Mouse (Mus musculus) gastrocnemius, postnatal 25 days (tissue): ENCODE results near the gene Gm5728. TPM values are rescaled to one million over a fixed set of nuclear protein-coding genes. Genes with fewer than 3 reads are reported as not detected.
"Not testable (repeated sequence)": the region's sequence is repeated elsewhere in the genome, so short reads cannot be mapped to it uniquely, and the experiment has no call there.

Source experiments
- DNase-seq: peaks from one replicate; pipeline ENCODE4 v3.0.0; 2022
- long read RNA-seq, 2 experiments: library from polyadenylated mRNA; stranded (forward); transcript quantifications; one replicate each; pipeline ENCODE4 v2.0.0; 2021
- total RNA-seq, 2 experiments: library from RNA; stranded (reverse); gene quantifications; 1 replicate in 1 of 2; 2 replicates in 1 of 2; pipeline ENCODE4 v1.2.3; 2021

The Gm5728 gene
- total RNA-seq: not detected
- long read RNA-seq, experiment 1: 0 reads
- long read RNA-seq, experiment 2: 0 reads

DNA sequence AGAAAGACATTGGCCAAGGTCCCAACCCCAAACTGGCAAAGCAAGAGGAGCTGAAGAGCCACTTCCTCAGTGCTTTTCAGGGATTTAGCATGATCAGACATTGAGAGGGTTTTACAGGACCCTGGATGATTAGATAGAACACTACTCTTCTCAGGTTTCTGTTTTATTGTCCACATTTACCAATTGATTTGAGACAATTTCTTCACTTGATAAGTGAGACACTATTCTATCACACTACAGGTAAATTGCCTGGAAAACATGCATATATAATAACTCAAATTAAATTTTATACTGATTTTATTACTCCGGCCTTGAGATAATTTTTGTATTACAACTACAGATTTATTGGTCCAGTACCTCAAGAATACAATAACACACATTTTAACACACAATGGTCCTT lies at the start of gene Gm5728:
Gene Gm5728 (minus strand): TSS at position 101 of the 400 bp plus-strand sequence.
- DNase-seq: not testable (repeated sequence)

DNA sequence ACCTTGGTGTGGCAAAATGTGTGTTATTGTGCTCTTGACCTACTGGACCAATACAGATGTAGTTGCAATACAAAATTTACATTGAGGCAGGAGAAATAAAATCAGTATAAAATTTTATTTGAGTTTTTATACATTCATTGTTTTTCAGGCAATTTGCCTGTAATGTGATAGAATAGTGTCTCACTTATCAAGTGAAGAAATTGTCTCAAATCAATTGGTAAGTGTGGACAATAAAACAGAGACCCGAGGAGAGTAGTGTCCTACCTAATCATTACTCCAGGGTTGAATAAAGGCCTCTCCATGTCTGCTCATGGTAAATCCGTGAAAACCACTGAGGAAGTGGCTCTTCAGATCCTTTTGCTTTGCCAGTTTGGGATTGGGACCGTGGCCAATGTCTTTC lies 42.4 kb upstream of the Gm5728 start, which contains the start of gene Vmn1r100:
Gene Vmn1r100 (plus strand): TSS at position 301 of the 400 bp plus-strand sequence.
- not testable (repeated sequence) for DNase-seq

DNA sequence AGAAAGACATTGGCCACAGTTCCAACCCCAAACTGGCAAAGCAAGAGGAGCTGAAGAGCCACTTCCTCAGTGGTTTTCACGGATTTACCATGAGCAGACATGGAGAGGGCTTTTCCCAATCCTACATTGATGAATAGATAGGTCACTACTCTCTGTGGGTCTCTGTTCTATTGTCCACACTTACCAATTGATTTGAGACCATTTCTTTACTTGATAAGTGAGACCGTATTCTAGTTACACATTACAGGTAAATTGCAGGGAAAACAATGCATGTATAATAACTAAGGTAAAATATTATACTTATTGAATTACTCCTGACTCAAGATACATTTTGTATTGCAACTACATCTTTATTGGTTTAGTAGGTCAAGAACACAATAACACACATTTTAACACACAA lies 41.2 kb downstream of the Gm5728 start, which contains the start of gene Gm4133:
Gene Gm4133 (minus strand): TSS at position 101 of the 400 bp plus-strand sequence.
- not testable (repeated sequence) for DNase-seq

Other genes with a start within 250 kb of the Gm5728 start
- gene Vmn1r93, start 236.3 kb downstream of the Gm5728 start, total RNA-seq: not detected
- not detected for gene Vmn1r94, start 207.0 kb downstream of the Gm5728 start, total RNA-seq
- gene Vmn1r95, start 181.7 kb downstream of the Gm5728 start, total RNA-seq: not detected
- not detected for gene Gm6164, start 169.8 kb downstream of the Gm5728 start, total RNA-seq
- gene Gm4498, start 141.6 kb downstream of the Gm5728 start, total RNA-seq: not detected
- not detected for gene Gm5890, start 112.6 kb downstream of the Gm5728 start, total RNA-seq
- gene Gm4133, start 41.3 kb downstream of the Gm5728 start, total RNA-seq: not detected
- gene Vmn1r100, start 42.5 kb upstream of the Gm5728 start, total RNA-seq: not detected
- gene Vmn1r101, start 67.2 kb upstream of the Gm5728 start, total RNA-seq: not detected
- not detected for gene Gm10670, start 99.5 kb upstream of the Gm5728 start, total RNA-seq
- gene Vmn1r103, start 135.1 kb upstream of the Gm5728 start, total RNA-seq: not detected
- not detected for gene Vmn1r104, start 158.4 kb upstream of the Gm5728 start, total RNA-seq
- not detected for gene Gm5726, start 170.3 kb upstream of the Gm5728 start, total RNA-seq
- gene Gm4141, start 200.8 kb upstream of the Gm5728 start, total RNA-seq: not detected
- not detected for gene Gm4513, start 223.6 kb upstream of the Gm5728 start, total RNA-seq